Mouse (Mus musculus) layer of hippocampus, postnatal 10 days (tissue): ENCODE measurements around the gene Mcur1. TPM values are rescaled to one million over a fixed set of nuclear protein-coding genes. Genes with fewer than 3 reads are reported as not detected.

Source experiments
- DNase-seq, 2 experiments: peaks; one replicate each; pipeline ENCODE4 v3.0.0; 2021; ENCODE audit warnings: low spot score in 2 of 2
- long read RNA-seq: library from polyadenylated mRNA; stranded (forward); transcript quantifications from one replicate; pipeline ENCODE4 v2.0.0, GENCODE M21; 2023
- total RNA-seq, 2 experiments: library from RNA; stranded (reverse); gene quantifications; 2 replicates each; pipeline ENCODE4 v1.2.3; 2021

Gene Mcur1
- 10 to 100 TPM; 19.8 TPM for total RNA-seq
- long read RNA-seq, full-length matches to known transcripts, result 14 of 25 reads
- long read RNA-seq, partial matches to known transcripts, result 0 of 25 reads
- long read RNA-seq, other reads (novel, unspliced or antisense), result 11 of 25 reads

GRCm38 (mm10) chr13:43559711-43560457, at the start of gene Mcur1:
Mcur1 (minus strand) TSS chr13:43560191.
- DNase-seq, result peak; percentile 82 to 90

GRCm38 (mm10) chr13:43608854-43609253, 48.9 kb upstream of the Mcur1 start:
- peak in 1 of 2 experiments; percentile 24 for DNase-seq

GRCm38 (mm10) chr13:43603042-43603441, 43.1 kb upstream of the Mcur1 start:
- DNase-seq, result no peak

GRCm38 (mm10) chr13:43602440-43602839, 42.4 kb upstream of the Mcur1 start:
- no peak for DNase-seq

GRCm38 (mm10) chr13:43600967-43601366, 41.0 kb upstream of the Mcur1 start:
- no peak for DNase-seq

GRCm38 (mm10) chr13:43595896-43596295, 35.9 kb upstream of the Mcur1 start:
- DNase-seq, result peak; percentile 60 to 66

GRCm38 (mm10) chr13:43592681-43593068, 32.7 kb upstream of the Mcur1 start:
- no peak for DNase-seq

GRCm38 (mm10) chr13:43591828-43592680, 32.1 kb upstream of the Mcur1 start:
- DNase-seq, result no peak

- no peak for DNase-seq
Measured at GRCm38 (mm10) chr13:43587844-43588840, 28.2 kb upstream of the Mcur1 start.

- DNase-seq, result no peak
Measured at GRCm38 (mm10) chr13:43586966-43587365, 27.0 kb upstream of the Mcur1 start.

GRCm38 (mm10) chr13:43585335-43585734, 25.3 kb upstream of the Mcur1 start:
- DNase-seq, result no peak

- DNase-seq, result no peak
Measured at GRCm38 (mm10) chr13:43583504-43583903, 23.5 kb upstream of the Mcur1 start.

- DNase-seq, result no peak
Measured at GRCm38 (mm10) chr13:43582961-43583360, 23.0 kb upstream of the Mcur1 start.

GRCm38 (mm10) chr13:43580661-43581060, 20.7 kb upstream of the Mcur1 start:
- no peak for DNase-seq

GRCm38 (mm10) chr13:43579740-43580139, 19.7 kb upstream of the Mcur1 start:
- DNase-seq, result peak; percentile 68 to 71

GRCm38 (mm10) chr13:43577766-43578165, 17.8 kb upstream of the Mcur1 start:
- DNase-seq, result peak in 1 of 2 experiments; percentile 17

GRCm38 (mm10) chr13:43577254-43577653, 17.3 kb upstream of the Mcur1 start:
- DNase-seq, result peak; percentile 32 to 37

GRCm38 (mm10) chr13:43575431-43575830, 15.4 kb upstream of the Mcur1 start:
- no peak for DNase-seq

- no peak for DNase-seq
Measured at GRCm38 (mm10) chr13:43573979-43574378, 14.0 kb upstream of the Mcur1 start.

- peak in 1 of 2 experiments; percentile 40 for DNase-seq
Measured at GRCm38 (mm10) chr13:43567141-43567891, 7.3 kb upstream of the Mcur1 start.
